Mouse (Mus musculus): ENCODE results near the gene Tmem41a. TPM values are rescaled to one million over a fixed set of nuclear protein-coding genes. Genes with fewer than 3 reads are reported as not detected.

Tmem41a gene
- total and polyA plus RNA-seq, 2 experiments from 2014 or later, result 22.4 to 43.6 TPM

GRCm38 (mm10) chr16:21976203-21976602 lies 28.9 kb upstream of the Tmem41a start:
- Histone ChIP-seq H3K4me1 (ENCODE audit: control insufficient read depth, insufficient read depth) (no peaks in the 10 kb centered on the region), H3K36me3 (replicated peaks; ENCODE audit: control insufficient read depth, insufficient read depth, low read length) (no peaks in the 10 kb centered on the region), H3K4me2 (ENCODE audit: low read depth, low read length) (peak overlapping the region; percentile 43), H3K9me3 (replicated peaks; ENCODE audit: control insufficient read depth, low read length) (no peaks in the 10 kb centered on the region), H3K27me3 (ENCODE audit: control insufficient read depth, insufficient read depth, low read length) (no peaks in the 10 kb centered on the region), H3K27ac (ENCODE audit: low read depth) (no peak overlapping the region), H3K9ac (replicated peaks; ENCODE audit: low read depth, low read length) (no peak overlapping the region), H3K4me3 (ENCODE audit: low read depth, low read length) (0 out of 2 replicates have a peak overlapping the region, but pooled peaks have one; percentile 4)
- WGBS, result 2% methylated on average over 16 of the region's 16 CpGs
- 0 out of 2 replicates have a peak, but pooled peaks have one; percentile 20 for ATAC-seq (ENCODE audit: insufficient read depth, low read depth)
- no peak for DNase-seq (ENCODE audit: low spot score)
- TF ChIP-seq CTCF (IDR thresholded peaks at IDR 0.05; ENCODE audit: low read depth), result no peak
- no peak for TF ChIP-seq EP300 (IDR thresholded peaks at IDR 0.05; ENCODE audit: low read depth)

- TF ChIP-seq CTCF (IDR thresholded peaks at IDR 0.05; ENCODE audit: low read depth), result no peak
- no peak for TF ChIP-seq EP300 (IDR thresholded peaks at IDR 0.05; ENCODE audit: low read depth)
- H3K9me3 ChIP-seq (replicated peaks; ENCODE audit: control insufficient read depth, low read length), result no peaks in the 10 kb centered on the region
- no peak overlapping the region for H3K27ac ChIP-seq (ENCODE audit: low read depth)
- no peak overlapping the region for H3K4me3 ChIP-seq (ENCODE audit: low read depth, low read length)
- H3K4me2 ChIP-seq (ENCODE audit: low read depth, low read length), result no peak overlapping the region
- no peaks in the 10 kb centered on the region for H3K4me1 ChIP-seq (ENCODE audit: control insufficient read depth, insufficient read depth)
- no peak overlapping the region for H3K9ac ChIP-seq (replicated peaks; ENCODE audit: low read depth, low read length)
- no peaks in the 10 kb centered on the region for H3K36me3 ChIP-seq (replicated peaks; ENCODE audit: control insufficient read depth, insufficient read depth, low read length)
- DNase-seq (ENCODE audit: low spot score) (no peak), ATAC-seq (ENCODE audit: insufficient read depth, low read depth) (no peak)
- no peaks in the 10 kb centered on the region for H3K27me3 ChIP-seq (ENCODE audit: control insufficient read depth, insufficient read depth, low read length)
- WGBS, result 67% methylated on average over 4 of the region's 4 CpGs
Measured at GRCm38 (mm10) chr16:21971446-21971845, 24.1 kb upstream of the Tmem41a start.

- ATAC-seq (ENCODE audit: insufficient read depth, low read depth), result no peak
- Histone ChIP-seq H3K4me2 (ENCODE audit: low read depth, low read length) (no peak overlapping the region), H3K36me3 (replicated peaks; ENCODE audit: control insufficient read depth, insufficient read depth, low read length) (no peaks in the 10 kb centered on the region), H3K27ac (ENCODE audit: low read depth) (no peak overlapping the region), H3K4me3 (ENCODE audit: low read depth, low read length) (no peak overlapping the region), H3K4me1 (ENCODE audit: control insufficient read depth, insufficient read depth) (no peaks in the 10 kb centered on the region), H3K27me3 (ENCODE audit: control insufficient read depth, insufficient read depth, low read length) (no peaks in the 10 kb centered on the region), H3K9ac (replicated peaks; ENCODE audit: low read depth, low read length) (no peak overlapping the region), H3K9me3 (replicated peaks; ENCODE audit: control insufficient read depth, low read length) (no peaks in the 10 kb centered on the region)
- no peak for DNase-seq (ENCODE audit: low spot score)
- 76% methylated on average over 6 of the region's 6 CpGs for WGBS
- TF ChIP-seq EP300 (IDR thresholded peaks at IDR 0.05; ENCODE audit: low read depth) (no peak), CTCF (IDR thresholded peaks at IDR 0.05; ENCODE audit: low read depth) (no peak)
Measured at GRCm38 (mm10) chr16:21970536-21970935, 23.2 kb upstream of the Tmem41a start.

GRCm38 (mm10) chr16:21969874-21970273 lies 22.5 kb upstream of the Tmem41a start:
- no peaks in the 10 kb centered on the region for H3K27me3 ChIP-seq (ENCODE audit: control insufficient read depth, insufficient read depth, low read length)
- TF ChIP-seq CTCF (IDR thresholded peaks at IDR 0.05; ENCODE audit: low read depth) (no peak), EP300 (IDR thresholded peaks at IDR 0.05; ENCODE audit: low read depth) (no peak)
- H3K9ac ChIP-seq (replicated peaks; ENCODE audit: low read depth, low read length), result no peak overlapping the region
- no peak overlapping the region for H3K4me3 ChIP-seq (ENCODE audit: low read depth, low read length)
- no peaks in the 10 kb centered on the region for H3K4me1 ChIP-seq (ENCODE audit: control insufficient read depth, insufficient read depth)
- WGBS, result 69% methylated on average over 5 of the region's 5 CpGs
- H3K9me3 ChIP-seq (replicated peaks; ENCODE audit: control insufficient read depth, low read length), result no peaks in the 10 kb centered on the region
- ATAC-seq (ENCODE audit: insufficient read depth, low read depth) (no peak), DNase-seq (ENCODE audit: low spot score) (no peak)
- H3K4me2 ChIP-seq (ENCODE audit: low read depth, low read length), result no peak overlapping the region
- H3K27ac ChIP-seq (ENCODE audit: low read depth), result no peak overlapping the region
- no peaks in the 10 kb centered on the region for H3K36me3 ChIP-seq (replicated peaks; ENCODE audit: control insufficient read depth, insufficient read depth, low read length)

- ATAC-seq (ENCODE audit: insufficient read depth, low read depth) (no peak), DNase-seq (ENCODE audit: low spot score) (no peak)
- Histone ChIP-seq H3K9ac (replicated peaks; ENCODE audit: low read depth, low read length) (no peak overlapping the region), H3K36me3 (replicated peaks; ENCODE audit: control insufficient read depth, insufficient read depth, low read length) (no peaks in the 10 kb centered on the region), H3K4me1 (ENCODE audit: control insufficient read depth, insufficient read depth) (no peaks in the 10 kb centered on the region), H3K27ac (ENCODE audit: low read depth) (no peak overlapping the region), H3K27me3 (ENCODE audit: control insufficient read depth, insufficient read depth, low read length) (no peaks in the 10 kb centered on the region), H3K9me3 (replicated peaks; ENCODE audit: control insufficient read depth, low read length) (no peaks in the 10 kb centered on the region), H3K4me2 (ENCODE audit: low read depth, low read length) (no peak overlapping the region), H3K4me3 (ENCODE audit: low read depth, low read length) (no peak overlapping the region)
- TF ChIP-seq CTCF (IDR thresholded peaks at IDR 0.05; ENCODE audit: low read depth) (no peak), EP300 (IDR thresholded peaks at IDR 0.05; ENCODE audit: low read depth) (no peak)
- WGBS, result 56% methylated on average over 3 of the region's 3 CpGs
Measured at GRCm38 (mm10) chr16:21965576-21965975, 18.2 kb upstream of the Tmem41a start.

GRCm38 (mm10) chr16:21955591-21955990 lies 8.2 kb upstream of the Tmem41a start:
- 24% methylated on average over 12 of the region's 12 CpGs for WGBS
- DNase-seq (ENCODE audit: low spot score), result peak; percentile 79
- no peak overlapping the region for H3K4me3 ChIP-seq (ENCODE audit: low read depth, low read length)
- H3K27ac ChIP-seq (ENCODE audit: low read depth), result peak overlapping the region; percentile 67
- H3K9ac ChIP-seq (replicated peaks; ENCODE audit: low read depth, low read length), result peak overlapping the region; percentile 32
- H3K36me3 ChIP-seq (replicated peaks; ENCODE audit: control insufficient read depth, insufficient read depth, low read length), result no peaks in the 10 kb centered on the region
- H3K27me3 ChIP-seq (ENCODE audit: control insufficient read depth, insufficient read depth, low read length), result no peaks in the 10 kb centered on the region
- peak overlapping the region; percentile 39; the same call in 1 of the 2 replicates for H3K4me2 ChIP-seq (ENCODE audit: low read depth, low read length)
- ATAC-seq (ENCODE audit: insufficient read depth, low read depth), result peak; percentile 91
- TF ChIP-seq CTCF (IDR thresholded peaks at IDR 0.05; ENCODE audit: low read depth) (no peak), EP300 (IDR thresholded peaks at IDR 0.05; ENCODE audit: low read depth) (no peak)
- H3K9me3 ChIP-seq (replicated peaks; ENCODE audit: control insufficient read depth, low read length), result no peaks in the 10 kb centered on the region
- H3K4me1 ChIP-seq (ENCODE audit: control insufficient read depth, insufficient read depth), result peaks cover 6% of the 10 kb centered on the region; the same call in 1 of the 2 replicates
